Mouse (Mus musculus) inflammation-experienced regulatory T-cells, adult 6 months (primary cell): Measurements from ENCODE around the gene Spata31d1b. TPM values are rescaled to one million over a fixed set of nuclear protein-coding genes. Genes with fewer than 3 reads are reported as not detected.

Experiments
- ATAC-seq: one replicate; pipeline ENCODE4 v1.8.0; 2017
- polyA plus RNA-seq, 3 experiments: library from polyadenylated mRNA; unstranded; fragments of 100-300 nt; shearing (Covaris generic); gene quantifications; one replicate each; pipeline ENCODE4 v1.2.1; 2017

Spata31d1b gene
- polyA plus RNA-seq, 3 experiments from 2014 or later = not detected

- no peak for ATAC-seq
Measured at GRCm38 (mm10) chr13:59756906-59757305, 44.8 kb downstream of the Spata31d1b start.

DNA sequence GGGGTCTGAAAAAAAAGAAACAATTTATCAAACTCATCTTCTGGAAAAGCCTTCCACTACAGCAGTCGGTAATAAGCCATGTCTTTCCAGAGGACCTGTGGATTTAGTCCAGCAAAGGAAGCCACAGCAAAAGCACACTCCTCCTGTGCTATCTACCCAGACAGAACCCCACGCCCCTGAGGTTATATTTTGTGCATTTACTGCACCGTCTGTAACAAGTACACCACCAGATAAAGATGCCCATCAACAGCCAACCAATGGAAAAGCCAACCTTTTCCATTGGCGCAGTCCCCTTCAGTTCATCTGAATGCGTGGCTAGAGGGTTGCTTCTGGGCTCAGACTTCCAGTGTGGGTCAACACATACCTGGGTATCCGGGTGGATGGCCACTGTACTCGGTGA lies 50.7 kb downstream of the Spata31d1b start:
- no peak for ATAC-seq

DNA sequence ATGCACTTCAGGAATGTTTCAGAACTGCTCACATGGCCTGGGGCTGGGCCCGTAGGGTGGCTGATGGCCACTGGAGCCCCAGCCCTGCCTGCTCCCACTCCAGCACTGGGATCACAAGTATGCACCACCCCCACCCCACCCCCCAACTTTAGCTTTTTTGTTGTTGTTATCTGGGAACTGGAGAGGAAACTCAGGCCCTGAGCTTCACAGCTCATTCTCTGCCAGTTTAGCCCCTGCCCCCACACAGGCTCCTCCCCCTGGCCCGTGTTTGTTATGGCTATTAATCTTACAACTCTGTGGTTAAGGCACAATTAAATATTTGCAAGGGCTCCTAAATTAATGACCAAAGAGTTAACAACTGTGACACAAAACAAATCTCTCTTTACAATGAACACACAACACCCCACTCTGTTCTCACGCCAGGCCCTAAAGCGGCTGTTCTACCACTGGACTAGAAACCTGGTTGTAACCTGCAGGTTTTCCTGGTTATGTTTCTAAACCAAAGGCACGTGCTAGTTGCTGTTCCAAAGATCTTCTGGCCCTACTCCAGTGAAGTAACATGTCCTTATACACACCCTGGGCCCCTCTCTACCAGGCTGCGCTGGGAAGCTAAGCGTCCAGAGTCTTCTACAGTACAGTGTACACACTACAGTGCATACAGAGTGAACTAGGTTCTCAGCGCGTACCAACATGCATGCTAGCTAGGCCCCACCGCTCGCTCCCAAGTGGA lies 54.9 kb downstream of the Spata31d1b start:
- no peak for ATAC-seq

DNA sequence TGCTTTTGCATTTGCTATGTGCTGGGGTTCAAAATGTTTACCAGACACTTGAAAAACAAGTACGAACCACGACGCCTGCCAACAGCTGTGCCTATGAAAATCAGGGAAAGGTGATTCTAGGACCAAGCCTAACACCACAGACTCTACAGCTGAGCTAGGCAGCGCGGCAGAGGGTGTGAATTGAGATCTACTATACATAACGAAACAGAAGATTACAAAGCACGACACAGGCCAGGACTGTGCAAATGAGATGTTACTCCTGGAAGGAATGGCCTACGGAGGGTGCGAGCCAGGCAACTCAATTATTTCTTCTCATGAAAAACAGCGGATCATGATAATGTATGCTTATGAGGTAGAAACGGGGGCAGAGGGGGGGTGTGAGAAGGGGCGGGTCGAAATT lies 56.4 kb downstream of the Spata31d1b start:
- no peak for ATAC-seq

Other genes starting within 250 kb of the Spata31d1b start
- gene Agtpbp1, start 127.1 kb upstream of the Spata31d1b start, polyA plus RNA-seq = 10 to 100 TPM; 18.0 to 23.2 (median 18.3) TPM
- gene Naa35, start 127.0 kb upstream of the Spata31d1b start, polyA plus RNA-seq = 10 to 100 TPM; 93.0 to 99.2 (median 98.7) TPM
- gene Golm1, start 36.5 kb upstream of the Spata31d1b start, polyA plus RNA-seq = 10 to 100 TPM; 40.8 to 58.9 (median 47.8) TPM
- gene 4921517D22Rik, start 18.2 kb upstream of the Spata31d1b start, polyA plus RNA-seq = not detected
- gene Spata31d1a, start 2.0 kb upstream of the Spata31d1b start, polyA plus RNA-seq = not detected
- gene Spata31d1d, start 19.5 kb downstream of the Spata31d1b start, polyA plus RNA-seq = not detected
- not detected for gene 1700014D04Rik, start 34.5 kb downstream of the Spata31d1b start, polyA plus RNA-seq
- 10 to 100 TPM; 50.8 to 59.8 (median 57.7) TPM for gene Isca1, start 57.5 kb downstream of the Spata31d1b start, polyA plus RNA-seq
- not detected for gene Gm49354, start 70.0 kb downstream of the Spata31d1b start, polyA plus RNA-seq
- 10 to 100 TPM; 67.6 to 73.9 (median 72.7) TPM for gene Tut7, start 110.9 kb downstream of the Spata31d1b start, polyA plus RNA-seq